Mouse (Mus musculus) thymus, postnatal 10 days (tissue): ENCODE measurements around the gene Cpz.
A peak's percentile ranks its signal among the peaks of the same experiment; 100 is the strongest.

ENCODE experiments used
- DNase-seq, 2 experiments: peaks; one replicate each; pipeline ENCODE4 v3.0.0; 2021; ENCODE audit warnings: low spot score in 2 of 2

Cpz gene

DNA sequence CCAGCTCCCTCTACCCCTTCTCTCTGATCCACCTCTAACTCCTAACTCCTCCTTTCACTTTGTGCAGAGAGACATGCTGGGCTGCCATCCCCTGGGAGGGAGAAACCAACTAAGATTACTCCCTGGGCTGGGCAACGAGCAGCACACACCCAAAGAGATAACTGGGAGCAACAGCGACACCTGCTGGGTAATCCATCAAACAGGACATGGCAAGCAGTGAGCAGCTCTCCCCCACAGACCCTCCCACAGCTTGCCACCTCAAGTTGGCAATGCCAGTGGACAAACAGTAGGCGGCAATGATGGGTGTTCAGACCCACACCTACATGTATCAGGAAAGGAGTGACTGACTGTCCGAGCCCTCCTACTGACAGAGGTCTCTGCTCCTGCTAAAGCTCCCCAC, 4.9 kb upstream of the Cpz start:
- DNase-seq, result peak in 1 of 2 experiments; percentile 39

DNA sequence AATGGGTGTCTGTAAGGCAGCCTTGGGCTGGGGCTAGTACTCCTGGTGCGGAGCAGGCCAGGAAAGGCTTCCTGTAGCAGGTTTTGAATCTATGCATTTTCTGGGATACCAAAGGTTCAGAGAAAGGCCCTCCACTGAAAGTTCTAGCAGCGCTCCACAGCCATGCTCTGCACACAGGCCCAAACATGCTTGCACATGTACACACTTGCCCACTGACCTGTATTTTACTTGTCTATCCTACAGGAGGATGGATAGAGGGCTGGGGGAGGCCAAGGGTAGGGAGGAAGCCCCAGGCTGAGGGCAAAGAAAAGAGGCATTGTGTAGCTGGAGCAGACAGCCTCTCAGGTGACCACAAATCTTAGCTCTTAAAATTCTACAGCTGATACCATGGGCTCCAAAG, 1.1 kb downstream of the Cpz start:
- no peak for DNase-seq

DNA sequence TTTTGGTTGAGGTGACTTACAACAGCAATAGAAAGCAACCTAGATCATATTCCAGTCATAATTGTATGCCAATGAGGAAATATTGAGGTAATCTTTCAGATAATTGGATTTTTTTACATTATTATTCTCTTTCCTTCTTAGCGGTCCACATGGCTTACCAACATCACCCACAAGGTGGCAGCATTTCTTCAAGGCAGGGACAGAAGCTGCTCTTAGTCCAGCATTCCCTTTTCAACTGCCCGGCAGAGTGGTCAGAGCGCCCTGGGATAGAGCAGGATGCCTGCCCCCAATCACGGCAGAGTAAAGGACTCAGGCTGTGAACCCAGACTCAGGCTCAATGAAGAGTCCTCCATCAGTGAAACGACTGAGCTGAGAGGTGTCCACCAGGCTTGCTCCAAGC, 1.8 kb downstream of the Cpz start:
- peak in 1 of 2 experiments; percentile 28 for DNase-seq

DNA sequence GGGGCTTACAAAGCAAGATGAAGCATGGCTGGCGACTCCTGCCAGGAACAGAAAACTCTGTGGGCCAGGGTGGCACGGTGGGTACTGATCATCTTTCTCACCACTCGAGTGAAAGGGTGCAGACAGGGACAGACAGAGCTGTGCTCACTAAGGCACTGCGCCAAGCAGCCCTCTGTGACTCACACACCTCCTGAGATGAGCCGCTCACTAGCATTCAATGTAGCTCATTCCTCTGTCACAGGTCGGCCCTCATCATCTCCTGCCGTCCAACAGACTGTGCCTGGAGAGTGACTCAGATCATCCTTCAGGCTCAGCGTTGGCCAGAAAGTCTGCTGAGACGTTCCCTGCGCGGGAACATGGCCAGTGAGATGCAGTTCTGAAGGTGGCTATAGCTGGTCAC, 8.7 kb downstream of the Cpz start:
- DNase-seq, result no peak

DNA sequence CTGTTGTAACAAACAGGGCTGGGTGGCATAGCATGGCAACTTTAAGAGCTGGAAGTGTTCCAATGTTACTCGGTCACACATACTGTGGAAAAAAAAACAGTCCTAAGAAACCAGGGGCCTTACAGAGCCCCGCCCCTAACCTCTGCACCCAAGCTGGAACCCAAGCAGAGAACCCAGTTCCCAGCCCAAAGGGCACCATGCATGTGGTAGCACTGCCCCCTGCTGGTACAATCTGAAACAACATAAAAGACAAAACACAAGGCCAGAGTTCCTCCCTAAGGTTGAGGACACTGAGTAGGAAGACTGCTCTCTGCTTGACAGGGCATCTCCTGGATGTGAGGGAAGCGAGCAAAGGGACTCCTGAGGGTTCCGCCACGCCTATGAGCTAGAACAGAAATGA, 14.9 kb downstream of the Cpz start:
- DNase-seq, result peak in 1 of 2 experiments; percentile 50

DNA sequence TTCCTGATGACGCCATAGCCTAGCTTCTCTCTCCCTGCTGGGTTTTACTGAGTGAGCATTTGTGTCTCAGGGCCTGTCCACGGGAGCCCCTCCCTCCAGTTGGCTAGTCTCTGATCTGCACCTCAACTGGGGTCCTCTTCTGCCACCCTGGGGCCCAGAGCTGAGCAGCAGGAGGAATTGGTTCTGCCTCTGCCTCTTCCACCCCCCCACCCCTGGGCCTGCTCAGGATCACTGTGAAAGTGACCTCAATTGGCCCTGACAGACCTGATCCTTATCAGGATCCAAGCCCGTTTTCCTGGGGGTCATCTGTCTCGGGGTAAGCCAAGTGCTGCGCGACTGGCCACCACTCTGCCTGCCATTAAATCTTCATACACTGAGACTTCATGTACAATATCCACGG, 20.5 kb downstream of the Cpz start:
- DNase-seq, result no peak

DNA sequence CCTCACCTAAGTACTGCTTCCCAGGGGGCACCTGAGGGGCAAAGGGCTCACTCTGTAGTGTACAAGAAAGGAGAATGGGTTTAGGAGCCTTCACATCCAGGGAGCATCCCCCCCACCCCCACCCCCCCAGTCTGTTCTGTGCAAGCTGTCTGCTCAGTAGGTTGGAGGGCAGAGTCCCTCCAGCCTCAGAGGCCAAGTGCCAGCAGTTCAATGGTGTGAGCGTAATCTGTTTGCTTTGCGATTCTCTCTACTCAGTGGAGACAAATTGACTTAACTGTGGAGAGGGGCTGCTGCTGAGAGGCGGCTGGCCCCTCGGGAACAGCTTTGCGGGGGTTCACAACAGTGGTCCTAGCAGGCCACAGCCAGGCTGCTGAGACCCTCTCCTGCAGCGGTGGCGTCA, 28.2 kb downstream of the Cpz start:
- no peak for DNase-seq

DNA sequence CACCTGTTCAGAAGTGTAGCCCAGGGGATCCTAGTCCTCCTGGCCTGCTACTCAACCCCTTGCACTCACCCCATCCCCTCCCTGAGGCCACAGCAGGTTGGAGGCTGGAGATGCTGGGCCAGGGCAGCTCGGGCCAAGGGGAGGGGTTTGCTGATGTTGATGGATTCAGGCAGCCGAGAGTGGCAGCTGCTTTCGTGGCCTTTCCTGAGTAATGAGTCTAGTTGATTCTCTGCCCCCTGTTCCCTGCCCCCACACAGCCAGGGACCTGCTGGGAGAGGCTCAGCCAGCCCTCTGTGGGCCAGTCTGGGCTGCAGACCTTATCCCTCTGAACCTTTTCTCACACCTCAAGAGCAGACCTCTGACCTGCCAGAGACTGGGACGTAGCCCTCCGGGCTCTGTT, 29.5 kb downstream of the Cpz start:
- DNase-seq, result no peak

DNA sequence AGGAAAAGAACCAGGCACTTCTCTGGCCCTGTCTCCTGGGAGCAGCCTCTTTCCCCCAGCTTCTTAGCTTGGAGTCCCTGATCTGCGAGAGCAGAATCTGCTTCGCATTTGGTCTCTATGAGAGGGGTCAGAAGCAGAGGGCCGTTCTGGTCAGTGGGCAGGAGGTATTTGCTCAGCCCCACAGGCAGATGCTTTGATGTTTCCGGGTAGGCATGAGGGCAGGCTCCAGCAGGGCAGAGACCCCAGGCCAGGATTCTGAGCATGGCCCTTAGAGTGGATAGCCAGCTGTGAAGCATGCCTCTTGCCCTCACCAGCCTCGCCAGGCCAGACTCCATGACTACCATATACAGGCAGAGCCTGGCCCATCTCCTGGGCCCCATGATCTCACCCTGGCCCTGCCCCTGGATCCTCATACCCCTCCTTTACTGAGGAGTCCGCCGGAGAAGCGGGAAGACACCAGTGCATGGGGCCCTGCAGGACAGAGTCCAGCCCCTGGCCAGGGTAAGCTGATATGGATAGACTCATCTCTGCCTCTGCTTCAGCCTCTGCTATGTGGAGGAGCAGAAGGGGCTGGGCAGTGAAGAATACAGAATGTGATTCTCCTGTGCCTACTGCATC, 30.6 kb downstream of the Cpz start:
- no peak for DNase-seq

DNA sequence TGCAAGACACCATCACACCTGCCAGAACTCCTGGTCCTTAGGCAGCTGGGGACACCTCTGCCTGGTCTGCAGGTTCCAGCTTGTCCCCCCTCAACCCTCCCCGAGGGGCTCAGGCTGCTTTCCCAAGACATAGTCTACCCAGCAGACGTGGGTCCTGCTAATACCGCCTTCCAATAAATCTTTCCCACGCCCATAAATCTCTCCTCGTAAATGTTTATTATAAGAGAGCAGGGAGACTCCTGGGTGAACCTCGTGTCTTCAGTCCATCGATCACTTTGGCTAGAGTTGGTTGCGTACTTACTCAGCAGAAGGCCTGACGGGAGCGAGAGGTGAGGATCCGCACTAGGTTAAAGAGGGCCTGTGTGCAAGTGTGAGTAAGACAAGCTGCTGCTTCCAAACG, 31.7 kb downstream of the Cpz start:
- no peak for DNase-seq

DNA sequence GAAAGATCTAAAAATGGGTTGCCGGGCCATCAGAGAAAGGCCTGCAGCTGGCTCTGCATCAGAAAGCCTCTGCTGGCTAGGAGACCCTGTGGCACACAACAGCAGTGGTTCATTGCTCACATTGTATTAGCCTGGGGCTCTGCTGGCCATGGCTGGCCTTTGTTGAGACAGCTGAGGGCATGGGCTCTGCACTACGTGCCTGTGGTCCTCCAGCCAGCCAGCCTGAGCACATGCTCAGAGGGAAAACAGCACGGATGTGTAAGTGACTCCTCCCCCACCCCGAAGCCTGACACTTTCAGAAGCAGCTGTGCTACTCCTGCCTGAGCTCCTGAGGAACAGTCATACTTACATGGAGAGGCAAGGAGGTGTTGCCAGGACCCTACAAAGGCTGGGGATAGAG, 46.0 kb downstream of the Cpz start:
- DNase-seq, result no peak

DNA sequence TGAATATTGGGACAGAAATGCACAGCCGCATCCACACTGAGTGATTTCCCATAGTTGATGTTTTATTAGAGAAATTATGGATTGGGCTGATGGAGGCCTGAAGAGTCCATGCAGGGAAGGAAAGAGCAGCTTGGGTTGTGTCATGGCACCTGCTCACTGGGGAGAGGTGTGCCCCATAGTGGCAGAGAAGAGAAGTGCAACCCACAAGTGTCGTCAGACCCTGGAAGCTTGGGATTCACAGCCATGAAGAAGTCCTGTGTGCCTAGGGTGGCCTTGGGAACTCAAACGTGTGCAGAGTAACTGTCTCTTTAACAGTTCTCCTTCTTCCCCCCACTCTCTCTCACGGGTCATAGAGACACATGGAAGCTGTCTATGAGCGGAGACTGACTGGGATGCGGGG, 50.3 kb downstream of the Cpz start:
- no peak for DNase-seq

DNA sequence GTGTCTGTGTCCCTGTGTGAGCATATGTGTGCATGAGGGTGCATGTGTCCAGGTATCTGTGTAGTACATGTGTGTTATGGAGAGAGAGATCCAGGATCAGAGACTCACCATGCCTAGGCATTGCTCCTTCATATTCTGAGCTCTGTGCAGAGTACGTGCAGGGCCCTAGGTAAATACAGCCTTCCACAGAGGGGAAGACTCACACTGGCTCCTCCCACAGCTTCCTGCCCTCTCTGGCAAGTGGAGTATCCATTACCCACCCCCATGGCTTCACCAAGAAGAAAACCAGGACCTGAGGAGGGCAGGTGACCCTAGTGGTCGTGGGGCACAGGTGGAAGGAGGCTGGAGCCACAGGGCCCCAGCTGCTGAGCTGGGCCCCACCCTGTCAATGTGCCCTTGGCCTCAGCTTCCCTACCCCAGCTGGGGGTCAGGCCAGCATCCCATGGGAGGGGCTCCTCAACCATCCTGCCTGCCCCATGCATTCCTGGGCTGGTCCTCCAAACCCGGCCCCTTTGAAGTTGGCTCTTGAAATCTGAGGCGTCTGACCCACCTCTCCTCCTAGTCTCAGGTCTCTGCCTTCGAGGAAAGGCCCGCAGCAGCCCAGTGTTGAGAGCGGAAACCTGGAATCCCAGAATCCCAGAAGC, 54.5 kb downstream of the Cpz start:
- DNase-seq, result no peak

DNA sequence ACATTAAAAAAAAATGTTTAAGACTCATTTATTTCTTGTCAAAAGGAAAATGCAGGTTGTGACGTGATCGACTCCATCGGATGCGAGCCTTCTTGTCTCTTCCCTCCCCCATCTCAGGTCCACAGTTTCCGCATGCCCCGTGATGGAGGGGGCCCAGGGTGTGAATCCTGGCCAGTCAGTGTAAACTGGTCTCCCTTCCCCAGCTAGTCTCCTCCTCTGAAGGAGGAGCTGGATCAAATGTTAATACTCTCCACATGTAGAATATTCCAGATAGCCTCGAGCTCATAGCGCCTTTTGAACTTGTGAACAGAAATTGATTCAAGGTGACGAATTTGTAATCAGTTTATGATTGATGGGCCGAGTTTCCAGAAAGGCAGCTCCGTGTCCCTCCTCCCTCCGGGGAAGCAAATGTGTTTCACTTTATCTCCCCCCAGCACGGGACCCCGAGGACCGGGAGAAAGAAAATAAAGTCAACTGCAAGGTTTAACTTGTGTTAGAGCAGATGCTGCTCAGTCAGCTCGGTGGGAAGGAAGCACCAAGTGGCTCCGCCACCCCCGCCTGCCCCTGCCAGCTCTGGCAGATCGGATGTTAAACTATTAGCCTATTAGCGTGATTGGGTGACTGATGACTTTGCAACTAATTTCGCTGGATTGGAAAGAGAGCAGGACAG, 59.4 kb downstream of the Cpz start:
- no peak for DNase-seq

DNA sequence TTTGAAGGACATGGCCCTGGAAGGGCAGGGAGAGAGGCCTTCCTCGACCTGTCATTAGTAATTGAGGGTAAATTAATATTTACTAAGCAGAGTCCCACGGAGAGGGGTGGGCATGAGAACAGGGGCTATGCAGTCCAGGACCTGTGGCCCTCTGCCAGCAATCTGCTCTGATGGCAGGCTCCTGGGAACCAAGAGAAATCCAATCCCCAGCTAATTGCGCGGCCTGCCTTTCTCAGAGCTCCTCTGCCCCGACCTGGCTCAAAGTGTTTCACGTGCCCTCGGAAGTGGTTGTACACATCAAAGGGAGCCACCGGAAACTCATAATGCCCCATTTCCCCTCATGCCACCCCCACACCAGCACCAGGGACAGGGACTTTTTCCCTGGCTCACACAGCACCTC, 63.4 kb downstream of the Cpz start:
- no peak for DNase-seq

DNA sequence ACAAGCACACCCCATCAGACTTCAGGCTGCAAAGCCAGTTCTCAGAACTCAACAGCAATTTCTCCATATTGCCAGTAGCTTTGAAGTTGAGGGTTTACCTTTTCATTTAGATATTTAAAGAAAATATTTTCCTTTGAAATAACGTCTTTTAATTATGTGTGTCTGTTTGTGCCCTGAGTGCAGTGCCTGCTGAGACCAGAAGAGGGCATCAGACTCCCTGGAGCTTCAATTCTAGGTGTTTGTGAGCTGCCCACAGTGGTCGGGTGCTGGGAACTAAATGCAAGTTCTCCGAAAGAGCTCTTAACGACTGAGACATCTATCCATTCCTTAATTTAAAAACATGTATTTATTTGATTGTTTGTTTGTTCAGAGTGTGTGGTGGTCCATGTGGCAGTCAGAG, 65.7 kb downstream of the Cpz start:
- DNase-seq, result no peak

DNA sequence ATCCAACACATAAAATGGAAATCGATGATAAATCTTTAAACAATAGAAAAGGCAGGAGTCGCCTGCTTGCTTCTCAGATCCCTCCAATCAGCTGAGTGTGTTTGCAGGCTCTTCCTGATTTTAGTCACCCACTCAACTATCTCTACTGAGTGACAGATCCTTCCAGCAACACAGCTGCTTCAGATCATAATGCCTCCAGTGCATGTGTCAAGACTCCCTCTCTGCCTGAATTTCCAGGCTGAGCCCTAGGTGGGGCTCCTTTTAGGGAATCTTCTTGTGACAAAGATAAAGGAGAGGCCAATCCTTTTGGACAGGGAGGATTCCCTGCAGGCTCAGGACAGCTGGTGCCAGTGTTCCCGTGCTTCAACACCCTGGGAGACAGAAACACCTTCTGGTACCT, 67.2 kb downstream of the Cpz start:
- no peak for DNase-seq

DNA sequence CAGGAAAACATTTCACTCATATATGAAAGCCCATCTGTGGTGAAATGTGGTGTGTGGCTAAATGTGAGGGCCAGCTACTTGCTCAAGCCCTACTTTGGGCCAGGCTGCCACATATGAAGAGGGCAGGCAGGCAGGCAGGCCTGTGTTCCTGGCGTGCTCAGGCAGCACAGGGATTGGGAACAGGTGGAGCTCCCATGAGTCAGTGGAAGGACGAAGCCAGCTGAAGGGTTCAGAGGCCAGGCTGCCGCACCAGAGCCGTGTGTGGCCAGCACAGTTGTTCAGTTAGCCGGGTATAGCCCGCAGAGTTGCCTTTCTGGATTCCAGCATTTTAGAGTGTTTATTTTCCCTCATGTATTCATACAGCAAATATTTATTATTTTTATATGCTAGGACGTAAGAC, 68.1 kb downstream of the Cpz start:
- no peak for DNase-seq

DNA sequence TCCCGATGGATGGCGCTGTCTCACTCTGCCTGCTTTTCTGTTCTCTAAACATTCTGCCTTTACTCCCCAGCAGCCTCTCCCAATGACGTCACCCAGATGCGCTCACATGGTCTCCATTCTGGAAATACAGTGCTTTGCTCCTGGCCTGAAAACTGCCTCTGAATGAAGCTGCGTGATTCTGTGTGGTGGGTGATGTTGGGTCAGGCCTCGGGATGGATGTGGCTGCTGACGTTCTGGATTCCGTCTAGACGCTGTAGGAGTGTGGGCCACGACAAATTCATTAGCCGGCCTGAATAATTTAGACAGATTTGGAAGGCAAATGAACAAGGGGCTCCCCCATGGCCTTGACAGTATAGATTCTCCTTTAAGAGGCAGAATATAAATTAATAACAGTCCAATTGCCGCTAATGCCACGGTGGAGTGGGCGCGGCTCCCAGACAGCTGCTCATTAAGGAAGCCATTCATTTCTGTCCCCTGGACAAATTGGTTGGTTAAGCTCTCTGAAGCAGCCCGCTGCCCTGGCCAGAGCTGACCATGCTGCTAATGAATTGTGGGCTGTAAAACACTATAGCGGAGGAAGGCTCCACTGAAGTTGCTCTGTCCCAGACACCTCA, 71.2 kb downstream of the Cpz start:
- no peak for DNase-seq
